Mouse (Mus musculus): ENCODE results near the gene Tmed1.
"Not testable (repeated sequence)": the region's sequence is repeated elsewhere in the genome, so short reads cannot be mapped to it uniquely, and the experiment has no call there.

Gene Tmed1

DNA sequence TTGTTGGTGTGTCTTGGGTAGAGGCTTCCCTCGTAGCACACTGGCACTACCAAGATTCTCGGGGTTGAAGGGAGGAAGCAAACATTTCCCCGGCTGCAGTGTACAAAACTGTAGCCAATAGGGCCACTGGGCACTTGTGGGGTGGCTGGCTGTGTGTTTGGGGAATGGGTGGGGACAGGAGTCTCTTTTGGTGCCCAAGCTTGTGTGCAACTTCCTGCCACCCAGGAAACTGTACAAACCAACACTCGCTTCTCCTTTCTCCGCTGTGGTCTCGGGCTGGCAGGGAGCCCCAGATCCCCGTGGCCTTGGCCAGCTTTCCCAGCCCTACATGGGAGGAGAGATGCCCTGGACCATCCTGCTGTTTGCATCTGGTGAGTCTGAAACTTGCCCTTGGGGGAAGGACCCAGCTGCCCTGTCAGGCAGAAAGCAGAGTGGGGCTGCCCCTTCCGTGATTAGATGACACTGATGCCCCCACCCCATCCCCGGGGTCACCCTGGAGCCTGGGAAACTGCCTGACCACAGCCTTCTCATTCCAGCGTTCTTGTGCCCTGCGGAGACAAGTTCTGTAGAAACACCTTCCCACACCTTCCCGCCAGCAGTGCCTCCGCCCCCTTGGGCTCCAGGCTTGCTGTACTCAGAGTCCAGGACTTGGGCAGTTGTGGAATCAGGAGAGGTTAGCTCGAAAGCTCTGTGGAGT lies 16.0 kb upstream of the Tmed1 start, which contains the start of gene AB124611:
Gene AB124611, plus strand, starts transcription at position 240 of the 697 bp plus-strand sequence.
- DNase-seq (ENCODE audit: low spot score in 2 of 2): peak; percentile 50 to 52

DNA sequence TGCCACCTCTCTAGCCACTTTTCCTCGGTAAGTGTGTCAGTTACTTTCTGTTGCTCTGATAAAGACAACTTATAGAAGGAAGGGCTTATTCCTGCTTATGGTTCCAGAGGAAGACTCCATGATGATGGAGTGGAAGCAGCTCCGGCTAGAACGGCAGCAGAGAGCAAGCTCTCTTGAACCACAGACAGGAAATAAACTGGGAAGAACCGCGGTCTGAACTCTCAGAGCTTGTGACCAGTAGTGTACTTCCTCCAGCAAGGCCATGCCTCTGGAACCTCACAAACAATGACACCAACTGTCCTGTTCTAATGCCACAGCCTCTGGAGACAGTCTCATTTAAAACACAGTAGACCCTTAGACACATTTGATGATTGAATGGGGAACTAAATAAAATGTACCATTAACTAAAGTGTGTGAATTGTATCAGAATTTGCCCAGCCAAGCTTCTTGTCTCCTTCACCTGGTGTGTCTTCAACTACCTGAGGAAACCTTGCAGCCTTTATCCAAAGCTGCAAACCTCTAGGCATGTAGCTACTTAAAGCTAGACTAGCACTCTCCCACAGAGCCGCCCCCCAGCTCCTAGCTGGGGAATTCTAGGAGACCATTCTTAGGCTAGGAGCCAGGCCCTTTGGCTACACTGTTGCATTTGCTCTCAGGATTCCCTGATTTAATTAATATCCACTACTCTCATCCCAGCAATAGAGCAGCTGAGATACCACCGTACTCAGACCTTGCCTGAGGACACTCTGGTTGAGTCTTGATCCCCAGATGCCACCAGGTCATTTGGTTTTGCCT lies 15.3 kb upstream of the Tmed1 start:
- peak in 1 of 2 experiments; percentile 32 for DNase-seq (ENCODE audit: low spot score in 2 of 2)

DNA sequence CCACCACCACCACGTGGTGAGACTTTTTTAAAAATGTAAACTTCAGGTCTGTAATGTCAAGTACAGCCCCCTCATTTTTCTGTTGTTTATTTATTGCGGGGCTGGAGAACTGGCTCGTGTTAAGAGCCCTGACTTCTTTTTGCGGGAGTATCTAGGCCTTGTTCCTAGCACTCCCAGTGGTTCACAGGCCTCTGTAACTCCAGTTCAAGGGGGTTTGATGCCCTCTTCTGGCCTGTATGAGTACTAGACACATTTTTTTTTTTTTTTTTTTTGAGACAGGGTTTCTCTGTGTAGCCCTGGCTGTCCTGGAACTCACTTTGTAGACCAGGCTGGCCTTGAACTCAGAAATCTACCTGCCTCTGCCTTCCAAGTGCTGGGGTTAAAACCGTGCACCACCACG lies 8.6 kb upstream of the Tmed1 start:
- DNase-seq (ENCODE audit: low spot score in 2 of 2): not testable (repeated sequence)

DNA sequence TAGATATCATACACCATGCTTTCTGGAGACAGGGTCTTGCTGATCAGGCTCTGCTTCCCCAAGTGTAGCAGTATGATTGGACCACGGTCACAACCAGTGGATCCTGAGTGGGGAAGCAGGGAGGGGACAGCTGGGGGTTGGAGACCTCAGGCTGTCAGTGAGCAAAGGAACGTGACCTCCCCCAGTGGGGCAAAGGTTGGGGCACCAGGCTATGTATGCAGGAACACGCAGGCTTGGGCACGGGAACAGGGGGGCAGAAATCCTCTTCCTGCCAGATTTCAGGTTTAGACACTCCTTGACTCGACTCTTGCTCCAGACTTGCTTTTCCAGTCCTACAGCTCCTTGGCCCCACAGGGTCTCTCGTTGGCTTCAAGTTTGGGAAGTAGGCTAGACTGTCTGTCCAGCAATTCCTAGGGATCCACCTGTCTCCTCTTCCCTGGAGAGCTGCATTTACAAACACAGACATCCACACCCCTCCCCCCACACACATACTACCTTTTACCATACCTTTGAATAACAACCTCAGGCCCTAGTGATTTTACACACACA lies 8.0 kb upstream of the Tmed1 start:
- DNase-seq (ENCODE audit: low spot score in 2 of 2): no peak

DNA sequence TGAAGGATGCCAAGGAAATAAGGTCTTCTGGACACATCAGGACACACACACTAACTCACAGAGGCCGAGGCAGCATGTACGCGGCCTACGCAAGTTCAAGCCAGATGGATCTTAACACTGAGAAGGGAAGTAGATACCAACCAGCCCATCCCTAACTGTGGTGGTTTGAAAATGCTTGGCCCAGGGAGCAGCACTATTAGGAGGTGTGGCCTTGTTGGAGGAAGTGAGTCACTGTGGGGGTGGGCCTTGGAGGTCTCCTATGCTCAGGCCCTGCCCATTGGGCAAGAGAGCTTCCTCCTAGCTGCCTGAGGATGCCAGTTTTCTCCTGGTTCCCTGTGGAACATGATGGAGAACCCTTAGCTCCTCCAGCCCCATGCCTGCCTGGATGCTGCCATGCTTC lies 3.4 kb upstream of the Tmed1 start:
- no peak for DNase-seq (ENCODE audit: low spot score in 2 of 2)

GRCm38 (mm10) chr9:21511052-21511451 lies 1.0 kb upstream of the Tmed1 start:
- no peak for DNase-seq (ENCODE audit: low spot score in 2 of 2)

DNA sequence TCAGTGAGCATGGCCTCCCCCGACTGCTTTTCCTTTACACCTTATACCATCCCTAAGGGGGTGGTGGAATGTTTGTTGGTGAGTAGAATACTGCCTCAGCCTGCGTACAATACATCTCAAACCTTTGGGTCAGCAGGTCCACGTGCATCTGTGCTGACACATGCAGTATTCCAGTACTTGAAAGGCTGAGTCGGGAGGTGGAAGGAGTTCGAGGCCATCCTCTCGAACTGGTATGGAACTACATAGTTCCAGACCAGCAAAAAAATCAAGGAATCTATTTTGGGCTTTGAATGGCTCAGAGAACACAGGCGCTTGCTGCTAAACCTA lies 600 bp upstream of the Tmed1 start:
- no peak for DNase-seq (ENCODE audit: low spot score in 2 of 2)

- DNase-seq (ENCODE audit: low spot score in 2 of 2): no peak
These were observed 1.1 kb downstream of the Tmed1 start for GRCm38 (mm10) chr9:21508871-21509404.

DNA sequence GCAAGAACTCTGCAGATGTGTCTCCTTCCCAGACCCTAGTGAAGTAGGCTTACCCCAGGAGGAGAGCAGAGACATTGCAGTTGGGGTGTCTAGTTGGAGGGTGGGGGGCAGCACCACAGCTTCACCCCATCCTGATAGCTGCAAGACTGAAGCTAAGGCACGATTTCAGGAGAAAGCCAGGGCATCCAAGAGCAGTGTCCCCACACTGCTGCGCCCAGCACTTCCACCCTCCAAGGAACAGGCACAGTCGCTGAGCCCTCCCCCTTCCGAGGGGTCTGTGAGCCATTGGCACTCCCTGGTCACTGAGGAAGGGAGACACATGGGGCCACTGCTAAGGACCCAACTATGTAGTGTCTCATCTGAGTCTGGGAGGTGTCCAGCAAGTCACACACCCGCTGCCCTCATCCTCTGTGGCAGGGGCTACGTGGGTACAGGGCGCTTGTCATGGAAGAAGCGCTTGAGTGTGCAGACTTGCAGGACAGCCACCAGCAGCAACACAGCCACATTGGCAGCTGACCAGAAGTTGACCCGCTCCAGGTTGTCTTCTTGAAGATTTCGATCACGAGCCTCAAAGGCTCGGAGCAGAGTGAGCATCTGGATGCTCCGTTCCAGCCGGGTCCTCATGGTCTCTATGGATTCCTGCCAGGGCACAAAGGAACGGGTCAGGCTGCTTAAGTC lies 2.2 kb downstream of the Tmed1 start:
- no peak for DNase-seq (ENCODE audit: low spot score in 2 of 2)

- no peak for DNase-seq (ENCODE audit: low spot score in 2 of 2)
These were observed 4.3 kb downstream of the Tmed1 start for GRCm38 (mm10) chr9:21505767-21506166.

DNA sequence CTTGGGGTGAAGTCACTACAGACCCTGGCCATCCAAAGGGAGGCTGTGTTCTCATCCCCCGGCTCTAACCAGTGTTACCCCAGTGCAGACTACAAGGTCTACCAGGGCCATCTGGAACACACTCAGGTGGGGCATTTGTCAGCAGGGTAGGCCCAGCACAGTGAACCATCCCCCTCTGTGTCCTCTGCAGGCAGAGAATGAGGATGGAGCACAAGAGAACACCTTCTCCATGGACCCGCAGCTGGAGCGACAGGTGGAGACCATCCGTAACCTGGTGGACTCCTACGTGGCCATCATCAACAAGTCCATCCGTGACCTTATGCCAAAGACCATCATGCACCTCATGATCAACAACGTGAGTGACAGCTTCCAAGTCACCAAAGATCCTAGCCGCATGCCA lies 6.7 kb downstream of the Tmed1 start:
- no peak for DNase-seq (ENCODE audit: low spot score in 2 of 2)

DNA sequence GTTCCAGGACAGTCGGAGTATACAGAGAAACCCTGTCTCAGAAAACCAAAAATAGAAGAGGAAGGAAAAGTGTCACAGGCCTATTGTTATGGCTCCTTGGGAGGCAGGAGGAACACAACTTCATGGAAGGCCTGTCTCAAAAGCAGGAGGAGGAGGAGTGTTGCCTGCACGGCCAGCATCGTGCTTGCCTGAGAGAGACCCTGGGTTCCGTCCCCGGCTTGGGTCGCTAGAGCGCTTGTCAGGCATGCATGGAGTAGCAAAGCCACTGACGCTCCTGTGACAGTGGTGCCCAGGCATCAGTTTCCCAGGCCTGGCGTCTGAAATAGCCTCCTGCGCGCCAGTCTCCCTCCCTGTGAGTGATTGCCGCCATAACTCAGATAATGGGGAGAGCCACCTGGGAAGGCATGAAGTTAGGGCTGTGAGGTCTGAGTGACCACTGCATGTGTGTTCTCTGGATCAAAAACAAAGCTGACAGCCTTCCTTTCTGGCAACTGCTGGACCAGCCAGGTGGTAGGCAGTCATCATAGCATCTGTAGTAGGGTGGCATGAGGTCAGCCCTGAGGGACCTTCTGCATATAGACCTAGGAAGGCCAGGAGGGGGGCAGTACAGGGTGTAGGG lies 11.7 kb downstream of the Tmed1 start:
- no peak for DNase-seq (ENCODE audit: low spot score in 2 of 2)

GRCm38 (mm10) chr9:21497664-21498063 lies 12.4 kb downstream of the Tmed1 start:
- DNase-seq (ENCODE audit: low spot score in 2 of 2): no peak

DNA sequence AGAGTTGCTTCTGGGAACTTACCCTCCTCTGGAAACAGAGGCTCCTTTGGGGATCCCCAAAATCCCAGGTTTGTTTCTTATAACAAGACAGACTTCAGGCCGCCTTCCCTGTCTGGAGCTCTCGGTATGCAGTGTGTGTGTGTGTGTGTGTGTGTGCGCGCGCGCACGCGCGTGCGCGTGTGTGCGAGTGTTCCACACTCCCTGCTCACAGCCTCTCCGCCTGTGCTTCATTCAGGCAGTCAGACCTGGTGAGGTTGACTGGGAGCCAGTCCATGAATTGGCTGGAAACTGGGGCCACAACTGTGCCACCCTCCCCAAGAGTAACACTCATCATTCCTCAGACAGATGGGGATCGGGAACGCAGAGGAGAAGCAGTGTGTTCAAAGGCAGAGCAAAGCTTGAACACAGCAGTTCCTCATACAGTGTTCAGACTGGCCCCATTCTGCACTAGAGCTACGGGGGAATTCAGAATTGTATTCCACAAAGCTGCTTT lies 13.0 kb downstream of the Tmed1 start:
- no peak for DNase-seq (ENCODE audit: low spot score in 2 of 2)

DNA sequence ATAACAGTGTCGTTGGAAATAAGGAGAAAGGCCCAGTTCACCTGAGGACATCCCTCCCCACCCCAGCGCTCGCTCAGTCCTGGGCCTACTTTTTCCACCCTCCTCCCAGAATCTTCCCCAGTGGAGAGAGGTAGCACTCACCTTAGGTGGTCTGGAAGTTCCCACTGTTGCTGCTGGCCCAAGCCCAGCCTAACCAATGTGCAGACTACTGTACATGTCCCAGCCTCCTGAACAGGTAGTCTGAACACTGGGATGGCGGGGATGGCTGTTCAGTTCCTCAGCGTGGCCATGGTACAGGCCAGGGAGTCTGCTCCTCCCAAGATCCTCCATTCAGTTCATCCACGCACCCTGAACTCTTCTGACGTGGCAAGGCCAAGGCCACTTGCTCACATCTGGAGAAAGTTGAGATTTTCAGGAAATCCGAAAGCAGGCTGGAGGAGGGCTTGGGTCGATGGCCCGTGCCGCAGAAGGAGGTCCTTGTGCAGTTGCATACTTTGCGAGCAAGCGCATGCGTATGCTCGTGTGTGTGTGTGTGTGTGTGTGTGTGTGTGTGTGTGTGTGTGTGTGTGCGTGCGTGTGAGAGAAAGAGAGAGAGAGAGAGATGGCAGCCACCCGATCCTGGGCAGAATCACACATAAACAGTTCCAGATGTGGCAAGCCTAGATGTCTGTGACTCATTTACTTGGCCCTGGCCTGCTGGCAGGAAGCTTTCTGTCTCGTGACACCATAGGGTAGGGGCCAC lies 13.6 kb downstream of the Tmed1 start:
- no peak for DNase-seq (ENCODE audit: low spot score in 2 of 2)

DNA sequence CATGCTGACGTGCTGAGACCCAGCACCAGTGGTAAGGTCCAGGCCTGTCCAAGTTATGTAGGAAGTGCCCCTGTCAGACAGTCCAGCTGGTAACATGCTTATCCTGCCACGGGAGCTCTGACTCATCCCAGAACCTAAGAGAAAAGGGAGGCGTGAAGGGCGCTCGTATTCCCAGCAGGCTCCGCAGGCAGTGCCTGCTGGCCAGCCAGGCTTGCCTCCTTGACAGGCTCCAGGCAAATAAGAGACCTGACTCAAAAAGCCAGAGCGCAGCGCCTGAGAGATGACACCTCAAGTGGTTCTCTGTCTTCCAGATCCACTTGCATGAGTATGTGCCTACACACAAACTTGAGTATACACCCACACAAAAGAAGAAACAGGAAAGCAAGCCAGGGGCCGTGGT lies 15.3 kb downstream of the Tmed1 start:
- DNase-seq (ENCODE audit: low spot score in 2 of 2): no peak

DNA sequence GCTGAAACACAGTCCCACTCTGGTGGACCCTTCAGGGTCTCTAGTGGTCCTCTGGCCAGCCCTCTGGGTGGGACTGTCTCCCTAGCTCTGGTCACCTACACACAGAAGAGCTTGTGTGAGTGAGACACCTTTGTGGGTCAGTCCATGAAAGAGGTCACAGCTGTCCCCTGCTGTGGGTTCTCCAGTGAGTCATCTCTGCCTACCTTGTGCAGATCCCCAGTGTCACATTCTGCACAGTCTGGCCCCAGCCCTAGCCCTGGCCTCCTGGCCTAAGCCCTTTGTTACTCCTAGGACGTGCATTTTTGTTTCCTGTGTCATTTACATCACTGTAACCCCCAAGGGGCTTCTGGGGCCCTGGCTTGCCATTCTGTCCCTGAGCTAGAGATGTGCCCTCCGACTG lies 16.1 kb downstream of the Tmed1 start:
- no peak for DNase-seq (ENCODE audit: low spot score in 2 of 2)

DNA sequence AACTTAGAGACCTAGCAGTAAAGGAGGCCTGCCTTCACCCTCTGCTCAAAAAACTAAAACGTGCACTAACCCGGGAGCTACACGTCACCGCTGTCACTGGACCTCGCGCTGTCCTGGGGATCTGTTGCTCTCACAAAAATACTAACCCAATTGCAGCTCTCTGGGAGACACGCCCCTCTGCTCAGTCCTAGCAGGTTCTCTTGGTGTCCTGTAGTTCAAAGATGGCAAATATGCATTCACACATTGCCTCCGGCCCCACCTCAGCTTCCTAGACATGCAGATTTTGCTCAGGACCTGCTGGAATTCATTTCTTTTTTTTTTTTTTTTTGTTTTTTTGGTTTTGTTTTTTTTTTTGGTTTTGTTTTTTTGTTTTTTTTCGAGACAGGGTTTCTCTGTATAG lies 19.4 kb downstream of the Tmed1 start:
- DNase-seq (ENCODE audit: low spot score in 2 of 2): no peak

DNA sequence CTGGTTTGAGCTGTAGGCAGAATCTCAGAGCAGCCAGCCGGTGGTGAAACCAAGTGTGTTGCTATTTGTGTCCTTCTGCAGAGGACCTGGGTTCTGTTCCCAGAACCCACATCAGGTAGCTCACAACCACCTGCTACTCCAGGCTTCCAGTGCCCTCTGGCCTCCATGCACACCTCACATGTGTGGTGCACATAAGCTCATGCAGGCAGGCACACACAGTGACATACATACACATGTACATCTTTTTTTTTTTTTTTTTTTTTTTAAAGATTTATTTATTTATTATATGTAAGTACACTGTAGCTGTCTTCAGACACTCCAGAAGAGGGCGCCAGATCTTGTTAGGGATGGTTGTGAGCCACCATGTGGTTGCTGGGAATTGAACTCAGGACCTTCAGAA lies 21.8 kb downstream of the Tmed1 start:
- DNase-seq (ENCODE audit: low spot score in 2 of 2): not testable (repeated sequence)

DNA sequence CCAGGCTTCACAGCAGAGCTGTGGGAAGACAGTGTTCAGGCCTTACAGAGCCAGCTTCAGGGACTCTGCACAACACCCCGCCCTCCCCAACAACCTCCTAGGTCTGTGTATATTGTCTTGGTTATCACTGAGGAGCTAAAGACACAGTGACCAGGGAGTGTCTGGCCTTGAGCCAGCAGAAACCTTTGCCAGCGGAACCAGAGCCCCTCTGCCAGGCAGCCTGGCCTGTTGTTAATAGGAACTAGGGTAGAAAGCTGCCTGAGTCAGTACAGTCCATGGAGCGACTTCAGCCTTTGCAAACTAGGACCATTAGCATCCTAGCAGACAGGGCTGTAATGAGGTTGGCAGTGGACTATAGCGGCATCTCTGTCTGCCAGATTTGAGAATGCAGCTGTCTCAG lies 26.0 kb downstream of the Tmed1 start:
- DNase-seq (ENCODE audit: low spot score in 2 of 2): no peak

DNA sequence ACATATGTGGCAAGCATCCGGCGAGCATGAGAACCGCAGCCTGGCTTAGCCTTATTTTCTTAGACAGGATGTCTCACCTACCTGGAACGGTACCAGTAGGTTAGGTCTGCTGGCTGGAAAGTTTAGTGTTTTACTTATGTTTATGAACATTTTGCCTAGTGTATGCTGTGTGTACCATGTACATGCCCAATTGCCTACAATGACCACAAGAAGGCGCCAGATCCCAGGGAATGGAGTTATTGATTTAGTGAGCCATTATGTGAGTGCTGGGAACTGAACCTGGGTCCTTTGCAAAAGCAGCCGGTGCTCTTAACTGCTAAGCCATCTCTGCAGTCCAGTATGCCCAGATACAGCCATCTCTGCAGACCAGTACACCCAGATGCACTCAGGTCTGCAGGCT lies 32.3 kb downstream of the Tmed1 start:
- DNase-seq (ENCODE audit: low spot score in 2 of 2): no peak
